Mouse (Mus musculus): ENCODE measurements around the gene Them4.

The Them4 gene

DNA sequence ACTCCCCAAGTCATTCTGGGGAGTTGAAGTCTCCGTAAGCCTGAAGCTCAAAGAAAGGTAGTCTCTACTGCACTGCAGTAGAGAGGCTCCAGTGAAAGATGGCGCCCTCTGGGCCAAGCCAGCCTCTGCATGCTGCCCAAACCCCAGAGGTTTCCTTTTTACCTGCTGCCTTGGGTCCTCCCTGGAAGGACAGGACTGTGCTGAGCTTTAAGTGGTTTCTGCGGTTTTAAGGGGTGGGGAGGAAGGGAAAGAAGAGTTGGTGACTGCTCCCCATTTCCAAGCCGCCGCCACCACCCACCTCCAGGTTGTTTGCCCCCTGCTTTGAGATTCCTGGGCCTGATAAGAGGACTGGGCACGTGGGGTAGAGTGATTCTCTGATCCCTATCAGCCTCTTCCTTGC lies 58.7 kb downstream of the Them4 start:
- no peak for DNase-seq (ENCODE audit: low spot score)

DNA sequence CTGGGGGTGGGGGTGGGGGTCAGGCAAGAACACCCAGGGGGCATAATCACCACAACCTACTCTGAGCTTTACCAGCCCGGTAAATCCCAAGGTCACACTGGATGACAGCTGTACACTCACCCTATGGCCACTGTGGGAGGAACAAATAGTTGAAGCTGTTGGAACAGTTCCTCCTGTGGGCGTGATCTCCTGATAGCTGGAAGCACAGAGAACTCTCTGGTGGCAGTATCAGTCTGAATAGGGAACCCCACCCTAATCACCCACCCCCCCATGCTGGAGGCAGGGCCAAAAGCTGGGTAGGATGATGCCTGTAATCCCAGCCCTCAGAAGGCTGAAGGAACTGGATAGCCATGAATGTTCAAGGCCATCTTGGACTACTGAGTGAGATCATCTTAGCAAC lies 59.8 kb downstream of the Them4 start:
- no peak for DNase-seq (ENCODE audit: low spot score)

- DNase-seq (ENCODE audit: low spot score): no peak
These were observed 61.7 kb downstream of the Them4 start for GRCm38 (mm10) chr3:94371637-94372036.

DNA sequence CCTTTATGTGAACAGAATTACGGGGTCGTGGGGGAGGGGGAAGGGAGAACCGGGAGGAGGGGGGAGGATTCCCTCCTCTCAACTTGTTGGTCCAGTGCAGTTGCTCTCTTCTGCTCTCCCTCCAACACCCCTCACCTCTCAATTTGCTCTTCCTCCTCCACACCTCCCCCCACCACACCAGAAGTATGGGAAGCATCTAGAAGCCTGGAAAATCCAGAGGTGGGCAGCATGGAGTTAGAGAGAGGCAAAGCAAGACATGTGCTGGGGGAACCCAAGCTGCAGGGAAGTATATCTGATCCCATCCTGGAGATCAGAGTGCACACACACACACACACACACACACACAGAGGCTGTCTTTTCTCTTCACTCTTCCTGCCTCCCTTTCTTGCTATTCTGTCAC lies 62.1 kb downstream of the Them4 start:
- no peak for DNase-seq (ENCODE audit: low spot score)

GRCm38 (mm10) chr3:94372641-94373040 lies 62.8 kb downstream of the Them4 start, which contains the start of gene Rorc:
TSS of gene Rorc (plus strand) at chr3:94372794.
- no peak for DNase-seq (ENCODE audit: low spot score)

DNA sequence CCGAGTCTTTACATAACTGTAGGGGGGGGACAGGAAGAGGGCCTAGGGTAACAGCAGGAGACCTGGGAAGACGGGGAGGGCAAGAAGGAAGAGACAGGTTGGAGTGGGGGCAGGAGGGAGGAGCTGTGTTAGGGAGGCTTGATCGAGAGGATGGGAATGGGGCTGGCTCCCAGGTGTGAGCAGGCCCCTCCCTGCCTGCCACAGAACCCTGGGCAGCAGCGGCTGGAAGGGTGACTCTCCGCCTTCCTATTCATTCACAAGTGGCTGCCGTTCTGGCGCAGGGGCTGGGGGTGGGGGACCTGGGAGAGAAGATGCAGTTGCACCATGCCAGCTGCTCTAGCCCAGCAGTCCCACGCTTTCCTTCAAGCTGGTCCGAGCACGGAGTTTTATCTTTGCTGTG lies 63.2 kb downstream of the Them4 start:
- no peak for DNase-seq (ENCODE audit: low spot score)

- no peak for DNase-seq (ENCODE audit: low spot score)
These were observed 63.7 kb downstream of the Them4 start for GRCm38 (mm10) chr3:94373597-94374011.

DNA sequence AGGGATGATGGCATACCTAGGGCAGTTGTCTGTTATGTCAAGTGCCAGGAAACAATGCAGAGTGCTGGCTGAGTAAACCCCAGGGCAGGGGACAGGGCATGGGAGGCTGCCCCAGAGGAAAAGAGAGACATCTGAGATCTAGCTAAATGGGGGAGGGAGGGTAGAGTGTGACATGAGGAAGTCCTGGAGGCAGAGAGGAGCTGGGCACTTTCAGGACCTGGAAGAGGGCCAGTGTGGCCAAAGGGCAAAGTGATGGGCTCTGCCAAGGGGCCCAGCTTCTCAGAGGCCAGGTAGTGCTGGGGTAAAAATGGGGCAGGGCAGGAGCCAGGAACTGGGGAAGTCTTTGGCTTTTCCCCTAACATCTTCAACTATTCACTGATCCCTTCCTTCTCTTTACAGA lies 64.7 kb downstream of the Them4 start:
- DNase-seq (ENCODE audit: low spot score): no peak

GRCm38 (mm10) chr3:94375146-94375545 lies 65.3 kb downstream of the Them4 start:
- no peak for DNase-seq (ENCODE audit: low spot score)

DNA sequence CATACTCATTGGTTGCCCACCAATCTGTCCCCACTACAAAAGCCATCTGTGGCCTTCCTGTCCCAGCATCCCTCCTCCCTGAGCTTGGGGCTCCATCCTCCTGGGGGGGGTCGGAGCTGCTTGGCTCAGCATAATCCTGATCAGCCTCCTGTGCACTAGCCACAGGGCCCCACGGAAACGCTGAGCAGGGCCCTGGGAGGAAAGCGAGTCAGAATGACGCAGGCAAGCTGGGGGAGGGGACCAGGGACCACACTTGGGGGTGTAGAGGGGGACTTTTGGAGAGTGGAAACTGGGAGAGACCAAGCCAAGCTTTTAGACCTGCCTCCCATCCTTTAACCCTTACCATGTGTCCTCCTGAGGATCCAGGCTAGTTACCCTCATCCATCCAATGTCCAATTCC lies 66.0 kb downstream of the Them4 start:
- no peak for DNase-seq (ENCODE audit: low spot score)

- no peak for DNase-seq (ENCODE audit: low spot score)
These were observed 67.4 kb downstream of the Them4 start for GRCm38 (mm10) chr3:94377028-94377923.

GRCm38 (mm10) chr3:94379831-94380510 lies 70.1 kb downstream of the Them4 start:
- no peak for DNase-seq (ENCODE audit: low spot score)

All from c-Kit-positive CD71-positive TER-119-positive erythroid progenitor cells, embryonic 14.5 days (primary cell).